Mouse (Mus musculus) MEL (cell line): Measurements from ENCODE around the gene Srgap3. TPM values are rescaled to one million over a fixed set of nuclear protein-coding genes. Genes with fewer than 3 reads are reported as not detected.

Experiments used
- DNase-seq: peaks from one replicate; pipeline ENCODE4 v3.0.0; 2011; ENCODE audit warnings: low read depth, low spot score
- H3K27ac ChIP-seq: 2 replicates; pipeline ENCODE4 v1.5.1; 2012; ENCODE audit warnings: low read depth, mild to moderate bottlenecking, control low read depth, low read length, moderate library complexity; ENCODE audit not compliant: control insufficient read depth
- H3K27me3 ChIP-seq, 2 experiments: fragments of 150-350 bp in 1 of 2; sonication (generic) in 1 of 2; 2 replicates each; pipeline ENCODE4 v1.6.1; 2012; ENCODE audit warnings: low read length in 2 of 2, mild to moderate bottlenecking in 2 of 2, improper control_type of control experiment in 1 of 2, moderate library complexity in 1 of 2; ENCODE audit not compliant: insufficient read depth in 2 of 2, control insufficient read depth in 1 of 2
- H3K36me3 ChIP-seq, 2 experiments: 2 replicates each; pipeline ENCODE4 v1.6.1; 2012 to 2014; ENCODE audit warnings: low read length in 2 of 2, improper control_type of control experiment in 1 of 2, inconsistent platforms in 1 of 2, mild to moderate bottlenecking in 1 of 2; ENCODE audit not compliant: insufficient read depth in 2 of 2, control insufficient read depth in 1 of 2
- H3K4me1 ChIP-seq, 2 experiments: fragments of 150-350 bp in 1 of 2; sonication (generic) in 1 of 2; 2 replicates each; pipeline ENCODE4 v1.6.1; 2012; ENCODE audit warnings: low read length in 2 of 2, improper control_type of control experiment in 1 of 2, mild to moderate bottlenecking in 1 of 2; ENCODE audit not compliant: insufficient read depth in 2 of 2, control insufficient read depth in 1 of 2
- H3K4me3 ChIP-seq, 2 experiments: fragments of 150-350 bp in 1 of 2; sonication (generic) in 1 of 2; 2 replicates each; pipeline ENCODE4 v1.5.1; 2012; ENCODE audit warnings: low read depth in 2 of 2, low read length in 2 of 2, mild to moderate bottlenecking in 2 of 2, moderate library complexity in 2 of 2, control low read depth in 1 of 2, improper control_type of control experiment in 1 of 2; ENCODE audit not compliant: control insufficient read depth in 1 of 2, insufficient read depth in 1 of 2
- H3K79me2 ChIP-seq: 2 replicates; pipeline ENCODE4 v1.6.1; 2012; ENCODE audit warnings: mild to moderate bottlenecking, low read length, moderate library complexity; ENCODE audit not compliant: control insufficient read depth, poor library complexity, insufficient read depth
- H3K9ac ChIP-seq: 2 replicates; pipeline ENCODE4 v1.6.1; 2012; ENCODE audit warnings: low read depth, mild to moderate bottlenecking, control low read depth, low read length, moderate library complexity; ENCODE audit not compliant: control insufficient read depth, poor library complexity, severe bottlenecking
- H3K9me3 ChIP-seq: fragments of 150-350 bp; sonication (generic); replicated peaks from 2 replicates; pipeline ENCODE4 v1.6.1; 2012; ENCODE audit warnings: mild to moderate bottlenecking, low read length, improper control_type of control experiment, moderate library complexity; ENCODE audit not compliant: insufficient read depth
- CHD1 ChIP-seq: IDR thresholded peaks from 2 replicates; pipeline ENCODE4 v1.6.1; 2012; ENCODE audit warnings: low read depth, mild to moderate bottlenecking, inconsistent platforms, low read length, improper control_type of control experiment
- CTCF ChIP-seq, 3 experiments: IDR thresholded peaks in 2 of 3; conservative IDR thresholded peaks in 1 of 3; 2 replicates each; pipeline ENCODE4 v1.5.1; 2011 to 2012; ENCODE audit warnings: low read length in 3 of 3, low read depth in 2 of 3, mild to moderate bottlenecking in 2 of 3, improper control_type of control experiment in 1 of 3, inconsistent platforms in 1 of 3, mixed read lengths in 1 of 3, moderate library complexity in 1 of 3; ENCODE audit not compliant: control insufficient read depth in 1 of 3, insufficient read depth in 1 of 3, poor library complexity in 1 of 3, severe bottlenecking in 1 of 3
- GABPA ChIP-seq: IDR thresholded peaks from 2 replicates; pipeline ENCODE4 v1.6.1; 2012; ENCODE audit warnings: low read depth, mild to moderate bottlenecking, inconsistent platforms, low read length, improper control_type of control experiment, moderate library complexity
- HCFC1 ChIP-seq: IDR thresholded peaks from 2 replicates; pipeline ENCODE4 v1.6.1; 2012; ENCODE audit warnings: low read depth, mild to moderate bottlenecking, inconsistent platforms, low read length, improper control_type of control experiment, moderate library complexity
- KAT2A ChIP-seq: conservative IDR thresholded peaks from 2 replicates; pipeline ENCODE4 v1.6.1; 2012; ENCODE audit warnings: low read depth, low read length, improper control_type of control experiment, inconsistent platforms
- MAZ ChIP-seq: IDR thresholded peaks from 2 replicates; pipeline ENCODE4 v1.6.1; 2012; ENCODE audit warnings: low read depth, mild to moderate bottlenecking, inconsistent platforms, low read length, improper control_type of control experiment
- MEF2A ChIP-seq: IDR thresholded peaks from 2 replicates; pipeline ENCODE4 v1.6.1; 2014; ENCODE audit warnings: low read depth, mild to moderate bottlenecking, inconsistent platforms, low read length, improper control_type of control experiment; ENCODE audit not compliant: poor library complexity, insufficient replicate concordance, severe bottlenecking; ENCODE audit errors: extremely low read depth
- MXI1 ChIP-seq: IDR thresholded peaks from 2 replicates; pipeline ENCODE4 v1.6.1; 2011; ENCODE audit warnings: mild to moderate bottlenecking, low read depth, low read length, improper control_type of control experiment
- MYB ChIP-seq: IDR thresholded peaks from 2 replicates; pipeline ENCODE4 v1.6.1; 2011; ENCODE audit warnings: mild to moderate bottlenecking, low read depth, low read length, improper control_type of control experiment
- NELFE ChIP-seq: IDR thresholded peaks from 2 replicates; pipeline ENCODE4 v1.6.1; 2011; ENCODE audit warnings: low read depth, low read length, improper control_type of control experiment
- POLR2AphosphoS2 ChIP-seq: IDR thresholded peaks from 2 replicates; pipeline ENCODE4 v1.6.1; 2011; ENCODE audit warnings: low read length, improper control_type of control experiment
- RCOR1 ChIP-seq: IDR thresholded peaks from 2 replicates; pipeline ENCODE4 v1.6.1; 2012; ENCODE audit warnings: low read depth, mild to moderate bottlenecking, inconsistent platforms, low read length, improper control_type of control experiment
- SIN3A ChIP-seq: IDR thresholded peaks from 2 replicates; pipeline ENCODE4 v1.6.1; 2012; ENCODE audit warnings: low read length, improper control_type of control experiment, inconsistent platforms
- TAL1 ChIP-seq: IDR thresholded peaks from 2 replicates; pipeline ENCODE4 v1.6.1; 2012; ENCODE audit warnings: mild to moderate bottlenecking, inconsistent platforms, low read length, moderate library complexity, mixed read lengths
- TBP ChIP-seq: IDR thresholded peaks from 2 replicates; pipeline ENCODE4 v1.8.0; 2011; ENCODE audit warnings: low read depth, low read length, improper control_type of control experiment
- TCF12 ChIP-seq: IDR thresholded peaks from 2 replicates; pipeline ENCODE4 v1.6.1; 2014; ENCODE audit warnings: low read depth, mild to moderate bottlenecking, inconsistent platforms, low read length, improper control_type of control experiment, moderate library complexity
- USF1 ChIP-seq: IDR thresholded peaks from 2 replicates; pipeline ENCODE4 v1.6.1; 2014; ENCODE audit warnings: low read depth, mild to moderate bottlenecking, inconsistent platforms, low read length, improper control_type of control experiment, moderate library complexity
- USF2 ChIP-seq, 2 experiments: IDR thresholded peaks; 2 replicates each; pipeline ENCODE4 v1.6.1; 2011 to 2012; ENCODE audit warnings: improper control_type of control experiment in 2 of 2, low read length in 2 of 2, borderline replicate concordance in 1 of 2, inconsistent platforms in 1 of 2, low read depth in 1 of 2, mild to moderate bottlenecking in 1 of 2; ENCODE audit not compliant: insufficient read depth in 1 of 2
- ZC3H11A ChIP-seq: IDR thresholded peaks from 2 replicates; pipeline ENCODE4 v1.6.1; 2012; ENCODE audit warnings: low read depth, mild to moderate bottlenecking, inconsistent platforms, low read length, improper control_type of control experiment
- ZNF384 ChIP-seq: IDR thresholded peaks from 2 replicates; pipeline ENCODE4 v1.6.1; 2012; ENCODE audit warnings: low read depth, mild to moderate bottlenecking, inconsistent platforms, low read length, improper control_type of control experiment
- polyA plus RNA-seq, 2 experiments: library from polyadenylated mRNA; stranded (reverse) in 1 of 2; unstranded in 1 of 2; fragments of >175 nt in 1 of 2; fragments of >200 nt in 1 of 2; gene quantifications; 2 replicates each; pipeline versions ENCODE4 v1.2.1 to v1.2.4; 2012; ENCODE audit warnings: low replicate concordance in 2 of 2, low read depth in 1 of 2; ENCODE audit not compliant: insufficient read length in 2 of 2, insufficient read depth in 1 of 2, missing spikeins in 1 of 2
- total RNA-seq: library from RNA; depleted of rRNA; stranded (reverse); fragments of 300-350 nt; gene quantifications from 2 replicates; pipeline ENCODE4 v1.2.3, GENCODE M21; 2012

Srgap3 gene
- total and polyA plus RNA-seq, 3 experiments, result 0.31 to 0.75 TPM; not detected in 1

GRCm38 (mm10) chr6:112937791-112938190, 9.3 kb downstream of the Srgap3 start:
- Histone ChIP-seq H3K79me2 (no peaks in the 10 kb centered on the region), H3K9me3 (no peaks in the 10 kb centered on the region), H3K36me3 (no peaks in the 10 kb centered on the region), H3K4me1 (no peaks in the 10 kb centered on the region), H3K4me3 (no peak overlapping the region), H3K9ac (no peak overlapping the region), H3K27ac (no peak overlapping the region), H3K27me3 (no peaks in the 10 kb centered on the region)
- no peak for DNase-seq
- TF ChIP-seq CTCF (IDR thresholded peaks at IDR 0.05 in 2 of 3, conservative IDR thresholded peaks at IDR 0.05 in 1 of 3; ENCODE audit: control insufficient read depth in 1 of 3, insufficient read depth in 1 of 3, low read depth in 2 of 3, low read length in 3 of 3, poor library complexity in 1 of 3, severe bottlenecking in 1 of 3), result no peak
- no peak for TF ChIP-seq MYB
- no peak for TF ChIP-seq CHD1
- TF ChIP-seq MXI1, result no peak
- TF ChIP-seq TBP, result no peak
- no peak for TF ChIP-seq MEF2A
- no peak for TF ChIP-seq MAZ
- no peak for TF ChIP-seq ZC3H11A
- no peak for TF ChIP-seq USF1
- TF ChIP-seq HCFC1, result no peak
- no peak for TF ChIP-seq GABPA
- no peak for TF ChIP-seq RCOR1
- no peak for TF ChIP-seq ZNF384
- no peak for TF ChIP-seq NELFE

GRCm38 (mm10) chr6:112934501-112934900, 12.6 kb downstream of the Srgap3 start:
- no peaks in the 10 kb centered on the region for H3K79me2 ChIP-seq

More at GRCm38 (mm10) chr6:112934501-112934900, 12.6 kb downstream of the Srgap3 start:
- no peak for TF ChIP-seq TAL1
- no peak for TF ChIP-seq POLR2AphosphoS2
- TF ChIP-seq KAT2A, result no peak
- TF ChIP-seq USF2 (IDR thresholded peaks at IDR 0.05; ENCODE audit: borderline replicate concordance in 1 of 2, insufficient read depth in 1 of 2, low read depth in 1 of 2, low read length in 2 of 2), result no peak
- no peak for TF ChIP-seq TCF12
- no peak for TF ChIP-seq TBP
- TF ChIP-seq SIN3A, result no peak
- no peak for TF ChIP-seq ZNF384
- no peaks in the 10 kb centered on the region; a peak in 1 of 4 replicates for H3K36me3 ChIP-seq
- DNase-seq, result no peak
- no peak overlapping the region for H3K4me3 ChIP-seq
- no peaks in the 10 kb centered on the region for H3K9me3 ChIP-seq
- H3K9ac ChIP-seq, result no peak overlapping the region
- H3K27ac ChIP-seq, result no peak overlapping the region
- 0 out of 4 replicates have a peak, but pooled peaks cover 0 to 3% of the 10 kb centered on the region in 2 experiments for H3K4me1 ChIP-seq
- no peaks in the 10 kb centered on the region for H3K27me3 ChIP-seq
